Mouse (Mus musculus): ENCODE results near the gene Zdhhc9.
"Not testable (repeated sequence)": the region's sequence is repeated elsewhere in the genome, so short reads cannot be mapped to it uniquely, and the experiment has no call there.

Gene Zdhhc9

GRCm38 (mm10) chrX:48208519-48209185 is at the start of gene Zdhhc9:
Gene Zdhhc9 (minus strand): TSS chrX:48208878.
- peak; percentile 80 for DNase-seq

GRCm38 (mm10) chrX:48257011-48257410 is 48.3 kb upstream of the Zdhhc9 start:
- DNase-seq: no peak

GRCm38 (mm10) chrX:48256468-48257007 is 47.9 kb upstream of the Zdhhc9 start, which contains the start of gene Utp14a:
Gene Utp14a (plus strand): TSS chrX:48256862.
- peak; percentile 93 for DNase-seq

- DNase-seq: peak; percentile 20
Measured at GRCm38 (mm10) chrX:48255830-48256428, 47.3 kb upstream of the Zdhhc9 start.

GRCm38 (mm10) chrX:48234417-48234816 is 25.7 kb upstream of the Zdhhc9 start:
- no peak for DNase-seq

GRCm38 (mm10) chrX:48226225-48226624 is 17.5 kb upstream of the Zdhhc9 start:
- DNase-seq: no peak

- no peak for DNase-seq
Measured at GRCm38 (mm10) chrX:48222706-48223105, 14.0 kb upstream of the Zdhhc9 start.

GRCm38 (mm10) chrX:48219468-48219867 is 10.8 kb upstream of the Zdhhc9 start:
- no peak for DNase-seq

GRCm38 (mm10) chrX:48209746-48210145 is 1.1 kb upstream of the Zdhhc9 start:
- not testable (repeated sequence) for DNase-seq

- DNase-seq: peak; percentile 33
Measured at GRCm38 (mm10) chrX:48207761-48208487, 754 bp downstream of the Zdhhc9 start.

- no peak for DNase-seq
Measured at GRCm38 (mm10) chrX:48204469-48204868, 4.2 kb downstream of the Zdhhc9 start.

- DNase-seq: peak; percentile 28
Measured at GRCm38 (mm10) chrX:48203763-48204162, 4.9 kb downstream of the Zdhhc9 start.

- DNase-seq: no peak
Measured at GRCm38 (mm10) chrX:48202995-48203394, 5.7 kb downstream of the Zdhhc9 start.

- no peak for DNase-seq
Measured at GRCm38 (mm10) chrX:48202436-48202835, 6.2 kb downstream of the Zdhhc9 start.

- DNase-seq: no peak
Measured at GRCm38 (mm10) chrX:48201973-48202372, 6.7 kb downstream of the Zdhhc9 start.

GRCm38 (mm10) chrX:48200699-48201098 is 8.0 kb downstream of the Zdhhc9 start:
- DNase-seq: no peak

- no peak for DNase-seq
Measured at GRCm38 (mm10) chrX:48199026-48199425, 9.7 kb downstream of the Zdhhc9 start.

GRCm38 (mm10) chrX:48197856-48198255 is 10.8 kb downstream of the Zdhhc9 start:
- no peak for DNase-seq

- DNase-seq: no peak
Measured at GRCm38 (mm10) chrX:48193235-48194152, 15.2 kb downstream of the Zdhhc9 start.

- no peak for DNase-seq
Measured at GRCm38 (mm10) chrX:48191261-48191660, 17.4 kb downstream of the Zdhhc9 start.

GRCm38 (mm10) chrX:48184703-48185102 is 24.0 kb downstream of the Zdhhc9 start:
- DNase-seq: no peak

GRCm38 (mm10) chrX:48181844-48182243 is 26.8 kb downstream of the Zdhhc9 start:
- DNase-seq: no peak

Measured in cerebellum, adult 11 months (tissue).